Comparison of ENCODE assay signal across 8 mouse cellular contexts in genomic region chr6:48395105-48396007, GRCm38 (mm10). TPM values are rescaled to one million over a fixed set of nuclear protein-coding genes. Genes with fewer than 3 reads are reported as not detected.
DNase-seq lines count a peak whose midpoint lies in the region; ATAC-seq and TF ChIP-seq lines count a peak whose summit lies in the region.

Gene Krba1 (plus strand): TSS chr6:48395586.

- peak; percentile 82 to 85 for DNase-seq in B cell, adult 2 months
- peak; percentile 77 for DNase-seq in heart, adult 8-10 months (ENCODE audit: low spot score)
- DNase-seq in kidney, adult 8-10 months = peak; percentile 90
- peak; percentile 94 for DNase-seq in midbrain, embryonic 14.5 days
- peak; percentile 56 to 82 for DNase-seq in spleen, adult 2 months (ENCODE audit: low read depth in 1 of 2, low spot score in 2 of 2)

- H3K36me3 ChIP-seq in embryonic facial prominence, embryonic 15.5 days = no peaks in the 10 kb centered on the region
- 0 out of 2 replicates have a peak, but pooled peaks cover 6% of the 10 kb centered on the region for H3K36me3 ChIP-seq in limb, embryonic 12.5 days
- no peaks in the 10 kb centered on the region for H3K36me3 ChIP-seq in midbrain, embryonic 14.5 days (ENCODE audit: control insufficient read depth, insufficient read depth, low read length)
- no peaks in the 10 kb centered on the region for H3K36me3 ChIP-seq in spleen, adult 2 months (ENCODE audit: control insufficient read depth, insufficient read depth, low read length)

- no peak within 1 kb of the TSS for H3K27ac ChIP-seq in bone marrow macrophage, adult 2 months (ENCODE audit: insufficient read depth, low read depth, low read length)
- H3K27ac ChIP-seq in embryonic facial prominence, embryonic 15.5 days (replicated peaks) = peak within 1 kb of the TSS; percentile 68
- peak within 1 kb of the TSS; percentile 80 for H3K27ac ChIP-seq in limb, embryonic 12.5 days
- H3K27ac ChIP-seq in midbrain, embryonic 14.5 days (replicated peaks; ENCODE audit: low read depth, low read length) = peak within 1 kb of the TSS; percentile 87
- H3K27ac ChIP-seq in spleen, adult 2 months (ENCODE audit: insufficient read depth, low read length) = peak within 1 kb of the TSS; percentile 43; the same call in 1 of the 2 replicates

- no peak for TF ChIP-seq POLR2A in bone marrow macrophage, adult 2 months (IDR thresholded peaks at IDR 0.05; ENCODE audit: borderline replicate concordance, low read depth, low read length)
- no peak for TF ChIP-seq POLR2A in spleen, adult 2 months (IDR thresholded peaks at IDR 0.05; ENCODE audit: low read depth, low read length)

- H3K4me2 ChIP-seq in embryonic facial prominence, embryonic 15.5 days (replicated peaks) = peak within 1 kb of the TSS; percentile 76
- peak within 1 kb of the TSS; percentile 75 for H3K4me2 ChIP-seq in limb, embryonic 12.5 days
- peak within 1 kb of the TSS; percentile 86 for H3K4me2 ChIP-seq in midbrain, embryonic 14.5 days (ENCODE audit: low read length)

- ATAC-seq in embryonic facial prominence, embryonic 15.5 days (ENCODE audit: insufficient number of reproducible peaks, low FRiP score, low TSS enrichment, low read depth) = peak; percentile 91
- peak; percentile 96 for ATAC-seq in limb, embryonic 12.5 days (ENCODE audit: insufficient number of reproducible peaks, insufficient read depth, low FRiP score, low TSS enrichment, low read depth)
- ATAC-seq in midbrain, embryonic 14.5 days (ENCODE audit: low FRiP score, low TSS enrichment) = peak; percentile 97

- peak within 1 kb of the TSS; percentile 91 for H3K4me3 ChIP-seq in bone marrow macrophage, adult 2 months (ENCODE audit: insufficient read depth, low read length)
- peak within 1 kb of the TSS; percentile 87 for H3K4me3 ChIP-seq in embryonic facial prominence, embryonic 15.5 days (replicated peaks)
- peak within 1 kb of the TSS; percentile 81 for H3K4me3 ChIP-seq in limb, embryonic 12.5 days (replicated peaks)
- H3K4me3 ChIP-seq in midbrain, embryonic 14.5 days (replicated peaks; ENCODE audit: low read depth, low read length) = peak within 1 kb of the TSS; percentile 75
- H3K4me3 ChIP-seq in spleen, adult 2 months (ENCODE audit: extremely low read depth, insufficient read depth, insufficient read length) = peak within 1 kb of the TSS; percentile 74

- TF ChIP-seq CTCF in bone marrow macrophage, adult 2 months (IDR thresholded peaks at IDR 0.05; ENCODE audit: low read depth, low read length) = no peak
- no peak for TF ChIP-seq CTCF in spleen, adult 2 months (IDR thresholded peaks at IDR 0.05; ENCODE audit: extremely low read depth, insufficient read depth, insufficient read length, insufficient replicate concordance)

- H3K9ac ChIP-seq in embryonic facial prominence, embryonic 15.5 days = peak within 1 kb of the TSS; percentile 78
- peak within 1 kb of the TSS; percentile 81 for H3K9ac ChIP-seq in limb, embryonic 12.5 days (replicated peaks)
- peak within 1 kb of the TSS; percentile 82 for H3K9ac ChIP-seq in midbrain, embryonic 14.5 days (replicated peaks; ENCODE audit: low read length)

- peaks cover 6% of the 10 kb centered on the region; the same call in 1 of the 2 replicates for H3K4me1 ChIP-seq in bone marrow macrophage, adult 2 months (ENCODE audit: control insufficient read depth, insufficient read depth, low read length)
- peaks cover 23% of the 10 kb centered on the region for H3K4me1 ChIP-seq in embryonic facial prominence, embryonic 15.5 days
- H3K4me1 ChIP-seq in limb, embryonic 12.5 days (replicated peaks) = peaks cover 21% of the 10 kb centered on the region
- peaks cover 21% of the 10 kb centered on the region for H3K4me1 ChIP-seq in midbrain, embryonic 14.5 days (ENCODE audit: control insufficient read depth, insufficient read depth, low read length)
- H3K4me1 ChIP-seq in spleen, adult 2 months (ENCODE audit: control insufficient read depth, insufficient read depth, insufficient read length) = peaks cover 3% of the 10 kb centered on the region; the same call in 1 of the 2 replicates

- H3K27me3 ChIP-seq in embryonic facial prominence, embryonic 15.5 days = no peaks in the 10 kb centered on the region
- no peaks in the 10 kb centered on the region for H3K27me3 ChIP-seq in limb, embryonic 12.5 days
- H3K27me3 ChIP-seq in midbrain, embryonic 14.5 days (ENCODE audit: control insufficient read depth, insufficient read depth, low read length) = no peaks in the 10 kb centered on the region
- H3K27me3 ChIP-seq in spleen, adult 2 months (ENCODE audit: control insufficient read depth, insufficient read depth, low read length) = no peaks in the 10 kb centered on the region

- no peaks in the 10 kb centered on the region for H3K9me3 ChIP-seq in embryonic facial prominence, embryonic 15.5 days (replicated peaks)
- H3K9me3 ChIP-seq in limb, embryonic 12.5 days = no peaks in the 10 kb centered on the region
- H3K9me3 ChIP-seq in midbrain, embryonic 14.5 days (ENCODE audit: control insufficient read depth, low read length) = no peaks in the 10 kb centered on the region

- WGBS in embryonic facial prominence, embryonic 15.5 days = 2% methylated on average over 65 of the region's 65 CpGs
- WGBS in limb, embryonic 12.5 days = 1% methylated on average over 65 of the region's 65 CpGs
- 2% methylated on average over 65 of the region's 65 CpGs for WGBS in midbrain, embryonic 14.5 days
- WGBS in spleen, adult 2 months = 3% methylated on average over 65 of the region's 65 CpGs

RNA-seq across cellular contexts. Expression of gene Krba1, which starts in this region (rescaled TPM):
- polyA plus RNA-seq in bone marrow macrophage, adult 2 months (2012; ENCODE audit: insufficient read depth, insufficient read length, missing spikeins) = 4.3 and 5.1 TPM in 2 replicates
- 21.9 and 22.6 TPM in 2 replicates for polyA plus RNA-seq in embryonic facial prominence, embryonic 15.5 days (2015; fragmentation: Nextera tagmentation; extraction: Ambion mirVana)
- 10 to 100 TPM; 13.8 to 22.8 (median 17.9) TPM for total RNA-seq in heart, adult 8-10 months (2022)
- 29.9 and 32.1 TPM in 2 replicates for polyA plus RNA-seq in limb, embryonic 12.5 days (2016; fragmentation: Nextera tagmentation; extraction: Ambion mirVana)
- polyA plus RNA-seq in midbrain, embryonic 14.5 days (2014; fragmentation: Nextera tagmentation; extraction: Ambion mirVana) = 28.0 and 30.3 TPM in 2 replicates
- polyA plus RNA-seq in spleen, adult 2 months (2012; rRNA removed) = 10.6 and 13.8 TPM in 2 replicates
